Mouse (Mus musculus): Measurements from ENCODE around the gene Sp4.

Gene Sp4

GRCm38 (mm10) chr12:118301072-118301865 lies at the start of gene Sp4:
TSS of gene Sp4 (minus strand) at chr12:118301440.
- peak; percentile 92 for DNase-seq (ENCODE audit: low spot score)

GRCm38 (mm10) chr12:118339107-118339506 lies 37.9 kb upstream of the Sp4 start:
- no peak for DNase-seq (ENCODE audit: low spot score)

GRCm38 (mm10) chr12:118338243-118338642 lies 37.0 kb upstream of the Sp4 start:
- no peak for DNase-seq (ENCODE audit: low spot score)

GRCm38 (mm10) chr12:118337291-118337690 lies 36.1 kb upstream of the Sp4 start:
- DNase-seq (ENCODE audit: low spot score) = no peak

- no peak for DNase-seq (ENCODE audit: low spot score)
Observed at GRCm38 (mm10) chr12:118328739-118329249, 27.6 kb upstream of the Sp4 start.

GRCm38 (mm10) chr12:118327566-118327965 lies 26.3 kb upstream of the Sp4 start:
- DNase-seq (ENCODE audit: low spot score) = no peak

GRCm38 (mm10) chr12:118326161-118326560 lies 24.9 kb upstream of the Sp4 start:
- no peak for DNase-seq (ENCODE audit: low spot score)

- no peak for DNase-seq (ENCODE audit: low spot score)
Observed at GRCm38 (mm10) chr12:118320076-118320475, 18.8 kb upstream of the Sp4 start.

GRCm38 (mm10) chr12:118314477-118314845 lies 13.2 kb upstream of the Sp4 start:
- no peak for DNase-seq (ENCODE audit: low spot score)

- no peak for DNase-seq (ENCODE audit: low spot score)
Observed at GRCm38 (mm10) chr12:118313805-118314476, 12.7 kb upstream of the Sp4 start.

- DNase-seq (ENCODE audit: low spot score) = no peak
Observed at GRCm38 (mm10) chr12:118303586-118303985, 2.3 kb upstream of the Sp4 start.

GRCm38 (mm10) chr12:118303066-118303465 lies 1.8 kb upstream of the Sp4 start:
- no peak for DNase-seq (ENCODE audit: low spot score)

- DNase-seq (ENCODE audit: low spot score) = peak; percentile 100
Observed at GRCm38 (mm10) chr12:118301866-118302835, 911 bp upstream of the Sp4 start.

GRCm38 (mm10) chr12:118300754-118301071 lies 527 bp downstream of the Sp4 start:
- DNase-seq (ENCODE audit: low spot score) = no peak

- peak; percentile 16 for DNase-seq (ENCODE audit: low spot score)
Observed at GRCm38 (mm10) chr12:118299956-118300355, 1.3 kb downstream of the Sp4 start.

- DNase-seq (ENCODE audit: low spot score) = no peak
Observed at GRCm38 (mm10) chr12:118299172-118299571, 2.1 kb downstream of the Sp4 start.

- no peak for DNase-seq (ENCODE audit: low spot score)
Observed at GRCm38 (mm10) chr12:118298516-118298915, 2.7 kb downstream of the Sp4 start.

GRCm38 (mm10) chr12:118296236-118296635 lies 5.0 kb downstream of the Sp4 start:
- no peak for DNase-seq (ENCODE audit: low spot score)

GRCm38 (mm10) chr12:118295793-118296192 lies 5.4 kb downstream of the Sp4 start:
- DNase-seq (ENCODE audit: low spot score) = no peak

GRCm38 (mm10) chr12:118288947-118289346 lies 12.3 kb downstream of the Sp4 start:
- DNase-seq (ENCODE audit: low spot score) = no peak

GRCm38 (mm10) chr12:118285099-118285498 lies 16.1 kb downstream of the Sp4 start:
- DNase-seq (ENCODE audit: low spot score) = no peak

- no peak for DNase-seq (ENCODE audit: low spot score)
Observed at GRCm38 (mm10) chr12:118281961-118282360, 19.3 kb downstream of the Sp4 start.
